Mouse (Mus musculus) yolk sac, embryonic 10.5 days (tissue): Measurements from ENCODE around the gene Anapc15-ps.

Experiments used
- DNase-seq: peaks from one replicate; pipeline ENCODE4 v3.0.0-alpha.2; 2017; ENCODE audit warnings: low spot score

The Anapc15-ps gene

DNA sequence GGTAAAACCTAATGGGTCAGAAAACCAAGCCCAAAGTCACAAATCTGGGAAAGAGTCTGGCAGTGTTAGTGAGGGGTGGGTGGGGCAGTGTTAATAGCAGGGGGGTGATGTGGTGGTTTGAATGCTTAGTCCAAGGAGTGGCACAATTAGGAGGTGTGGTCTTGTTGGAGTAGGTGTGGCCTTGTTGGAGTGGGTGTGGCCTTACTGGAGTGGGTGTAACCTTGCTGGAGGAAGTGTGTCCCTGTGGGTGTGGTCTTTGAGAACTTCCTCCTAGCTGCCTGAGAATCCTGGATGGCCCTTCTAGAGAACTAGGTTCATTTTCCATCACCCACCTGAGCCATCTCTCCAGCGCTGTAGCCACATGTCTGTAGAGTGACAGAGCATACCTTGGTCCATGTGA, 16.6 kb upstream of the Anapc15-ps start:
- DNase-seq = no peak

DNA sequence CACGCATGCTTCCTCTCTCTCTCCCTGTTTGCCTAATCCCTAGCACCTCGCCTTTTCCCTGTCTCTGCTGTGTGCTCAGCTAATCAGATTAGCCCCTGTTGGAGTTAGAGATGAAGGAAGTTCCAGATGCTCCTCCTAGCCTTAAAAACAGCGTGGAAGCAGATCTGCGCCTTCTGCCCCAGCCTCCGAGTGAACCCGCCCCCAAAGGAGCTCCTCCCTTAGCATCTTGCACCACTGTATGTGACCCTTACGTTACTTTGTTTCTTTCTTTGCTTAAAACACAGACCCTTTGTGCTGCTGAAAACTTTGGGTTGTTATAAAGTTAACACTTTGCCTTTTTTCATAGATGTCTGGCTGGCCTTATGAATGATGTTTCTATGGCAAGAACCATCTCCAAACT, 15.8 kb upstream of the Anapc15-ps start:
- no peak for DNase-seq

DNA sequence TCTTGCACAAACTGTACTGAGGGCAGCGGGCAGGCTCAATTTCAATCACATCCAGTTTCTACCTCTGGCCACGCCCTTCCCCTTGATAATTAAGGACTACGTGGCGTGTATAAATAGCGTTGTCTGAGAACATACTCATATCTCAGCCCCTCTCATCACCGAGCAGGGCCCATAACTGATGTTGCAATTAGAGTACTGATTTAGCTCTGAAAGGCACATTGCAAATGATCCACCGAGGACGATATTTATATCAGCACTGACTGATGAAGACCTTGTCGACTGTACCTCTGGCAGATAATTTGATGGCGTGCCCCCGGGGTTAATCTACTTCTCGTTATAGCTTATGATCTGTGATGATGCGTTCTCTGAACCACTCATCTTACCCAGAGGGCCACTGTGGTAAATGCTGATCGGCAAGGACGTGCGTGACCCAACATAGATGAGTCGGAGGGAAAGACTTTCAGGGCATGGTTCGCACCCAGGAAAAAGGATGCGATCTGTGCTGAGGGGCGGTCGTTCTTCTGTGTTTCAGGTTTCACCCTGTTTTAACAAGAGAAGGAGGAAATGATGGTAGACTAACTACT, 14.4 kb upstream of the Anapc15-ps start:
- DNase-seq = no peak

DNA sequence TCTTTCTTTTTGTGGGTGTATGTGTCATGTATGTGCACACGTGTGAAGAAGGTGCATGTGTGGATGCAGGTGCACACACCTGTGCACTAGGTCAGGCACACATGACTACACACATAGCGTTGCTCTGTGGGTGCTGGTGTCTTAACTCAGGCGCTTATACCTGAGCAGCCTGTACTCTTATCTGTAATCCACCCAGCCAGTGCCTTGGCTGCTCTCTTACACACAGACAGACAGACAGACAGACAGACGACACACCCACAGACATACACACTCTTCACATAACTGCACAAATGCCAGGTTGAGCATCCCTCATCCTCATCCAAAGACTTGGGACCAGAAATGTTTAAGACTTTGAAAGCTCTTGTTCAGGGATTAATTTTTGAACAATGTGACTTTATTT, 12.8 kb upstream of the Anapc15-ps start:
- no peak for DNase-seq

DNA sequence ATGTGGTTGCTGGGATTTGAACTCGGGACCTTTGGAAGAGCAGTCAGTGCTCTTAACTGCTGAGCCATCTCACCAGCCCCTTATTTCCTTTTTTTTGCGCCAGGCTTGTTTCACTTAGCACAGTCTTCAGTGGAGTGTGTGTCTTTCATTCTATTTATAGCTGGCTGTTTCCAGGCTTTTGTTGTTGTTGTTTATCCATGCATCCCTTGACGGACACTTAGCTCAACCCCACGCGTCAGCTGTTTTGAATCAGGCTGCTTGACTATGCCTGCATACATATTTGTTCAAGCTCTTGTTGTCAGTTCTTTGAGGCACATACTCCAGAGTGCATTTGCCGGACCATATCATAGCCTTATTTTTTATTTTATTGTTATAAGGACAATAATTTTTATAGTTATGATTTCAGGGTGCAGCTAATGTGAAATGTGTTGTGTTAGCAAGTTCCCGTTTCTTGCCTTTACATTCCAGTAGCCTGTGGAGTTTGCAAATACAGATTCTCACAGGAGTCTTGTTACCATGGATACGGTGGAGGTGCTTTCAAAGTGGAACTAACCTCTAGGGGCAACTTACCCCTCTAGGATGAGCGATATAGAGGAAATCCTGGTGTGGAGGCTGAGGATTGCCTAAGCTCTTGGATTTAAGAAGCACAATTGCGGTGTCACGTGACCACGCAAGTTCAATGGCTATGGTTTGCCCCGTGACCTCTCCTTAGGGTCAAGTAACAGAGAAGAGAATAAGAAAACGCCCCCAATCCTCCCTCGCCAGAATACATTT, 11.7 kb upstream of the Anapc15-ps start:
- no peak for DNase-seq

DNA sequence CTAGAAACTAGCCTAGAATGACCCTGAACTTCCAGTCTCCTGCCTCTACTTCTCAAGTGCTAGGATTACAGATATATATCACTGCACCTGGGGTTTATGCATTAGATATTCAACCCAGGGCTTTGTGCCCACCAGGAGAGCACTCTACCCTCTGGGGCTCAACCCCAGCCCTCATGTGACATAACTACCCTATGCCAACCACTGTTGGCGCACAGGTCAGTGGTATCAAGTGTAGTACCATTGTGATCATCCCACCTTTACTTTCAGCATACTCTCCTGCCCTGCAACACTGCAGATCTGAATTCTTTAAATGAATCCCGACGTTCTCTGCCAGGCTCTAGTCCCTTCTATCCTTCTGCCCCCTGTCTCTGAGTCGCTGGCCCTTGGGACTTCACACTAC, 11.0 kb upstream of the Anapc15-ps start:
- no peak for DNase-seq

DNA sequence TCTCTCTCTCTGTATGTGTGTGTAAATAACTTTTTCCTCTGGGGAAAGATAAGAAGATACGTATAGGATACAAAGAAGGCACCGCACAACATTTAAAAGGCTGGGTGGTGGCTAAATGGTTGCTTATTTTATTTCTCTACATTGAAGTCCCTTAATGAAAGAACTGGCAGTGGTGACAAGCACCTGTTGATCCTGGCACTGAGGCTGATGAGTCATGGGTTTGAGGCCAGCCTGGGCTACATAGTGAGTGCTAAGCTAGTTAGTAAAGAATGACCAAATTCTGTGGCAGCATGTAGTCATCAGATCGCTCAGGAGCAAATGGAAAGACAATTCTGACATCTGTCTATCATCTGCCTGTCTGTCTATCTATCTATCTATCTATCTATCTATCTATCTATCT, 10.5 kb upstream of the Anapc15-ps start:
- no peak for DNase-seq

DNA sequence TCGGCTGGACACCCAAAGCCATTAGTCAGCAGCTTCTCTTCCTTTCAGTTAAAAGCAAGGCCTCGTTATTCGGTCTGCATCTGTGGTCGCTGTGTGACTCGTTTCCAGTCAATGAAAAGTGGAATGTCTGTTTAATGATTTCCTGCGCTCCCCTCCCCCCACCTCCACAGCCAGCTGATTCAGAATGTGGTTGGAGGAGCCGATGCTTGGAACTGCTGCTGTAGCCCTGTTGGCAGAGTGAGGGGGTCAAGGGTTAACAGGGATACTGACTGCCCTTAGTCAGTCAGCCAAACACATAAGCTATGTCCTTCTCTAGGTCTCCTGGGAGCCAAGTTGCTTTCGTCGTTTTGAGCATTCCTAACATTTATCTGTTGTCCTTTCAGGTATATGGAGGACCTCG, 9.7 kb upstream of the Anapc15-ps start:
- peak; percentile 92 for DNase-seq

DNA sequence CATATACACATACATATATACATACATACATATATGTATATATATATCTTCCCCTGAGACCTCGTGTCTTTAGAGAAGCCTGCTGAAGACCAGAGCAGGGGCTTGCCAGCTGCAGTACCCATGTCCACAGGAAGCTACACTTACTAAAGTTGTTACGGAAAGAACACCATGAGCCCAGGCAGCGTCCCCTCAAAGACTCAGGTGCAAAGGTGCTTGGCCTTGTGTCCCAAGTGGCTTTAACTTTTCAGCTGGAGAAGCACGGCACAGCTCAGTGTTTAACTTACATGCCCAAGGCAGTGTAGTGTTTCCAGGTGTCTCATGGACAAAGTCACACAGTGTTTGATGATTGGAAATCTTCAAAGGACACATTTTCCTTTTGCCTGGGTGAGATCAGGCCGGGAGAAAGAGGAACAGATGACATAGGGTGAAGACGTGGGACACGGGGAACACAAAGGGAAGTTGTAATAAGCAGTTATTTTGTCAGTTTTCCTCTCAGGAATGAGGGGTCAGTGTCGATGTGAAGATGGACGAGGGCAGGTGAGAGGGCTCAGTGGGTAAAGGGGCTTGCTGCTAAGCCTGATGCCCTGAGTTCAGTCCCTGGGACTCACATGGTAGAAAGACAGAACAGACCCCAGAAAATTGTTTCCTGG, 9.0 kb upstream of the Anapc15-ps start:
- no peak for DNase-seq

DNA sequence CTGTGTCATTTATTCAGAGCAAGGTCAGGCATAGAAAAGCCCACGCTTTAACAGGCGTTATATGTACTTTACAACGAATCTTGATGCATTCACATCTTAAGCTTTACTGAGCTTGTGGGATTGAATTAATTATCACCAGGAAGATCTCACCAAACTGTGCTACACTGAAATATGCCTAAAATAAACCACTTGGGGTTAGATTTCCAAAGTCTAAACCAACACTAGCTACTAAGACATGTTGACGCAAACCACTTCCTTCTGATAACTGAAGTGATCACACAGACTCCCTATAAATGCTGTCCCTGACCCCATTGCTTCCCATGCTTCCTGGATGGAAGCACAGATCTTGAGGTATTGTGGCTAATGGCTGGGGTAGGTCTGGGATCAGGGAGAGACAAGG, 8.2 kb upstream of the Anapc15-ps start:
- no peak for DNase-seq

DNA sequence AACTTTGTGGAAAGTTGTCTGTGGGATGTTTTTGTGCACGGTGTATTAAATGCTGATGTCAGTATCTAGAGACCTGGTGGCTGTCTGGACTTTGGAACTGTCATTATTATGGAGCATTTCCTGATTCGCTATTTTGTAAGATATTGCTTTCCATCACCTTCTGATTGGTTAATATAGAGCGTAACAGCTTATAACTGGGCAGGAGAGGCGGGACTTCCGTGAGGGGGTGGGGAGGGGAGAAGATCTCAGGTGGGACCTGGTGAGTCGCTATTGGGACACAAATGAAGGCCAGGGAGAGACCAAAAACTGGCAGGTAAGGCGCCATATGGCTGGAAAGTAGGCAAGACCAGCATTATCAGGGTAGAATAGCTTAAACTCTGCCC, 7.8 kb upstream of the Anapc15-ps start:
- peak; percentile 81 for DNase-seq

DNA sequence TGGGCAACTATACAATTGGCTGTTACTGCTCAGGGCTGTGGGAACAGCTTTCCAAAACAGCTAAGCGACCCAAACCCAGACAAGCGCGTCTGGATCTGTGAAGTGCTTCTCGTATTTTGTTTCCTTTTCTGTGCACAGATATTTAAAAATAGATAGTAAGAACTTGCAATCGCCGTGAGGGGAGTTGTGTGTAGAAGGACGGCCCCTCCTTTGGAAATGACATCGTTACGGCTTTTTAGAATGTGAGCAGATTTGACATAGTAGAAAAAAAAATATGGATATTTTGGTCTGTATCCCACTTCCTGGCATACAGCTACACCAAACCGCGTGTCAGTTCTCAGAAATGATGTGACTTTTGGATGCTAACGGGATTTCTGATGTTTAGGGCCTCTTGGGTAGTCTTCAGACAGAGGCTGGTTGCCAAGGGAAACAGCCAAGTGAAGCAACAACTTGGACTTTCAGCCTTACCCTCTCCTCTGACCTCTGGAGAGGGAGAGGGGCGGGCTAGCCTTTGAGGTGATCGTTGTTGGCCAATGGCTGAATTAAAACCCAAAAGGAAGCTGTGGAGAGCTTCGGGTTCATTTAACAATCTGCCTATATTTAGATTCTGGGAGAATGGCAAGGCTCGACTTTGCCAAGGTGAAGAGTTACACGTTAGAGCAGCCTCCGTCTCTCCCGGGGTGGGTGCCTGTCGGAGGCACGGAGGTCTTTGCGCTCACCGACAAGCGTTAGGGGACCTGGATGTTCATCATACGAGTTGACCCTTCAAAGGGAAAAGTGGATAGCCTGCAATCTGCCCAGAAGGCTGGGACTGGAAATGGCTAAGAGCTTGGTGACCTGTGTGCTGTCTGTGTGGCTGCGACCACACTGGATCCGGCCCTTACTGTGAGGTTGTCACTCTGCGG, 7.2 kb upstream of the Anapc15-ps start:
- peak; percentile 74 for DNase-seq

DNA sequence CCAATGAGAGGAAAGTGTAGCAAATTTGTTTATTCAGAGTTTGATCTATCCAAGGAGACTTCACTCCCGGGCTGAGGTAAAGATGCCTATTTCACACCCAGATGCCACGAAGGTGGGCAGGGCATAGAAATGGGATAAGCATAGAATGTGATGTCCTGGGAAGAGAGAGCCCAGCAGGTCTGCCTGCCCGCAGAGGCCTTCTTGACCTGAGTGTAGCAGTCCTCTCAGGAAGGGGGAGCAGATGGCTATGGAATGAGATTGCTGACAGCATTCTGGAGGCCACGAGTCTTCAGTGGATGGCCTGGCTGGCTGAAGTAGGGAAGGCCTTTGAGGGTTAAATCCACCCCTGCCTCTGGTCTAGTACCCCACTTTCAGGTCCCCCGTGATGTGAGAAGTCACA, 5.9 kb upstream of the Anapc15-ps start:
- no peak for DNase-seq

DNA sequence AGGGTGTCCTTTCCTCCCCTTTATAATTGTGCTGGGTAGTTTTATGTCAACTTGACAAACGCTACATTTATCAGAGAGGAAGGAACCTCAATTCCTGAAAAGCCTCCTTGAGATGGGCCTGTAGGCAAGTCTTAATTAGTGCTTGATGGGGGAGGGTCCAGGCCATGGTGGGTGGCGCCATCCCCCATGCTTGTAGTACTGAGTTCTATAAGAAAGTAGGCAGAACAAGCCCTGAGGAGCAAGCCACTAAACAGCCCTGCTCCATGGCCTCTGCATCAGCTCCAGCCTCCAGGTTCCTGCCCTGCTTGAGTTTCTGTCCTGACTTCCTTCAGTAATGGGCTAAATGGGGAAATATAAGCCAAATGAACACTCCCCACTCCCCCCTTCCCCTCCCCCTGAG, 5.4 kb upstream of the Anapc15-ps start:
- DNase-seq = no peak

DNA sequence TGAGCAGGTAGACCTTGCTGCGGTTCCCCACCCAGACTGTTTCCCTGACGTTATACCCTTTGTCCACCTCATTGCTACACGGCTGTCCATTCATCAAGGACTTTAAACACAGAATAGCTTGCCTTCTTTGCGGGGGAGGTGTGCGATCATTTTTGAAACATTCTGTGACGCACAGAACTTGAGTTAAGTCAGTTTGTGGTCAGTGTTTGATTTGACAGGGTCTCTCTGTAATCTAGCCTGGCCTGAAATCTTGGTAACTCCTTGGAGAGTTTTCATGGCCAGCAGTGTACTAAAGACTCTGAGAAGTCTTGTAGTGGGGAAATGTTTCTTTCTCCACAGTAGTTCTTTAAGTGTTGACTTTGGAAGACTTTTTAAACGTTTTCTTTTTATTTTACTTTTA, 5.0 kb upstream of the Anapc15-ps start:
- DNase-seq = no peak

DNA sequence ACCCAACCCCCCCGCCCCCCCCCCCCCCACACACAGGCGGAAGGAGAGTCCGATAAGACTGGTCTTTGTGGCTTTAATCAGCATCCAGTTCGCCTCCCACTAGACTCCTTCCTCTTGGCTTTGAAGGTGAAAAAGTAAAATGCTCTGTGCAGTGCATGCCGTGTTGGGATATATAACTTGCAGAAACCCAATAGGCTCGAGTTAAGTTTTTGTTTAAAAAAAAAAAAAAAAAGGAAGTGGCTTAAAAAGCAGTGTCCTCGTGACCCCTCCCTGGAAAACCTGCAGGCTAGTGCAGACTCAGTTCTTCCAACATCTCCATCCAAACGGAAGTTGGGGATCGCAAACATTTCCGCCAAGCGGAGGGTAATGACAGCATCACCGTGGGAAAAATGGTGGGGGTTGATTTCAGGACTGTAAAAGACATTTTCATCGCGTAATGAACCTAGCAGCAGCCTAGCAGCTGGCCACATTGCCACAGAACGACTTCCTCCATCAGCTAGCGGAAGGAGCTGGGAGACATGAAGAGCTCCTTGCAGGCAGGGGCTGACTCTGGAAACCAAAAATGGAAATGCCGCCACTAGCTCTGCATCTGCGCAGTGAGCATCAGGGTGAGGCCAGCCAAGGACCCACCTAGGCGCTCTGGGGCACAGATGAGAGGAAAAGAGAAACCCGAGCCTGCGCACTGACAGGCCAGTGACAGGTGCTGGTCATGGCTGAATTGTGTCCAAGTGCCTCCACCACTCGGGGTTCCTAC, 4.3 kb upstream of the Anapc15-ps start:
- peak; percentile 41 for DNase-seq

DNA sequence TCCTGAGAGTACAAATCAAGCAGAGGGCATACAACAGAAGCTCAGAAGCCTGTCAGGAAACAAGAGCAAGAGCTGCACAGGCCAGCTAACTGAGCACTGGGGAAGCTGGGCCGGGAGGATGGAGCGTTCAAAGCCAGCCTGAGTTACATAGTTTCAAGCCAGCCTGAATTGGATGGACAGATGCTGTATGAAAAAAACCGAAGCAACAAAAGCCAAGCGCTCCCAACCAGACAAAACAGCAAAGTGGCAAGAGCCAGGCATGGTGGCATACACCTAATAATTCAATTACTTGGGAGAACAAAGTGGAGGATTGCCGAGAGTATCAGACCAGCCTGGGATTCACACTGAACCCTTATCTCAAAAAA, 3.7 kb upstream of the Anapc15-ps start:
- DNase-seq = no peak

DNA sequence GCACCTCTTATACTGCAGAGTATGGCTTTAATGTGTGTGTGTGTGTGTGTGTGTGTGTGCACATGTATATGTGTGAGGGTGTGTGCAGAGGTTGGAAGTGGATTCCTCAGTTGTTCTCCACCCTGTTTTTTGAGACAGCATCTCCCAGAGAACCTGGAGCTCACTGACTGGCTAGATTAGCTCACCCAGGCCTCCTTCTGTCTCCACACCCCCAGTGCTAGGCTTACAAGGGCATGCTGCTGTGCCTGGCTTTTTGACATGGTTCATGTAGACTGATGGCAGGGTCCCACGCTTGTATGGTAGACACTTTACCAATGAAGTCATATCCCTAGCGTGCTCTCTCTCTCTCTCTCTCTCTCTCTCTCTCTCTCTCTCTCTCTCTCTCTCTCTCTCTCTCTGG, 3.1 kb upstream of the Anapc15-ps start:
- no peak for DNase-seq

DNA sequence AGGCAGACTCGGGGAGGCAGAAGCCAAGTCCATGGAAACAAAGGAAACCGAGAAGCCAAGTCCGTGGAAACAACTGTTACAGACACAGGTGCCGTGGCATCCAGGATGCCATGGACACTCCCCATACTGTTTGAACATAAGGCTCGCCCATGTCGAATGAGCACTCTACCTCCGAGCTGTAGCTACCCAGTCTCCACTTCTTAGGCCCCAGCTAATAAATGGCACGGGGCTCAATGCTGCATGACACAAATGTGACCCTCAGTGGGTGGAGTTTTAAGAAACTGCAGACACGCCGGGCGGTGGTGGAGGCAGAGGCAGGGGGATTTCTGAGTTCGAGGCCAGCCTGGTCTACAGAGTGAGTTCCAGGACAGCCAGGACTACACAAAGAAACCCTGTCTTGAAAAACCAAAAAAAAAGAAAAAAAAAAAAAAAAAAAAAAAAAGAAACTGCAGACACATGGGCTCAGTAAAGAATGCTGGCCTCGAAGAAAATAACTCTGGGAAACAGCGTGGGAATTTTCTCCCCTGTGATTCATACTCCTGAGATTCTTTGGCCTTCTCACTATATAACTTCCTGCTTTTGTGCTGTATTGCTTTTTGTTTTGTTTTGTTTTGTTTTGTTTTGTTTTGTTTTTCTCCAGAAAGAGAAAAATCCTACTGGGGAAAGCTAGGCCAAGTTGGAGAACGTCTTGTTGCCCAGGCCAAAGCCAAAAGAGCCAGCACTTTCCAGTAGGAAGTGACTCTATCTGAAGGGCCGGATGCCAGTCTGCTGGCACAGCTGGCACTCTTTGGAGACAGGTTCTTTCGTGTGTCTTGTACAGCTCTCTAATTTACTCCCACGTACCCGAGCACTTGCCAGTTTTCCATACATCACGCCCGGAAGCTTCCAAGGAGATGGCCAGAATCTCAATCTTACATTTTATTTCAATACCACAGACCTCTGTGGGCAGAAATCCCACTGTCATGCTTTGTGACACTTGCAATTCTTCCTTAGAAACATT, 2.2 kb downstream of the Anapc15-ps start:
- DNase-seq = no peak

DNA sequence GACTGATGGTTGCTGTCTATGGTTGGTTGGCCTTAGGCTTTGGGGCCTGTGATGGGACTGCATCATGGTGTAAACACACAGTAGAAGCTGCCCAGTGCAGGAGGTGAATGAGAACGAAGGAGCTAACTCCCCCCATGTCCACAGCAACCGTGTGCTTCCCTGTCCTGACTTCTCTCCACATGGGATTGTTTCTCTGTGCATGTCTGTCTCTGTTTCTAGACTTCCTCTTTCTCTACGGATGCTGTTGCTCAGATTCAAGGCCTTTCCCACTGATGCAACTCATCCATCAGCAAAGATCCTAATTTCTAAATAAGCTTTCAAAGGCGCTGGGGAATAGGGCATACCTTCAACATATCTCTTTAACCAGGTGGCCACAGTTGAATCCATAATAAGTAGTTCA, 3.4 kb downstream of the Anapc15-ps start:
- no peak for DNase-seq

DNA sequence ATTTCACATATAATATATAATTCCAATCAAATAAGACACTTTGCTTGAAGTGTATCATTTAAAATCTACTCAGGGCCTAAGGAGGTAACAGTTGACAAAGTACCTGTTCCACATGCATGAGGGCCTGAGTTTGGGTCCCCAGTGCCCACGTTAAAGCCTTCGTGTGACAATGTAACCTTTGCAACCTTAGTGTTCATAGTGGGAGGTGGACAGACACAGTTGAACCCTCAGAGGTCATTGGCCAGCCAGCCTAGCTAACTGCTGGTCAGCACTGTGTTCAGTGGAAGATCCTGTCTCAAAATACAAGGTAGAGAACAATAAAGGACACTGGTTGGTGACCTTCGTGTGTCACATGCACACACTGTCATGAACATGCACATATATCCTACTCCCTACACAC, 4.2 kb downstream of the Anapc15-ps start:
- DNase-seq = no peak
